Mouse (Mus musculus): ENCODE measurements at regions not wholly inside any gene's neighbourhood (a gene's known extent, or its start where the extent isn't known, plus 50 kb on each side); places are given as distances from the start of the nearest gene placed in this dataset.

DNA sequence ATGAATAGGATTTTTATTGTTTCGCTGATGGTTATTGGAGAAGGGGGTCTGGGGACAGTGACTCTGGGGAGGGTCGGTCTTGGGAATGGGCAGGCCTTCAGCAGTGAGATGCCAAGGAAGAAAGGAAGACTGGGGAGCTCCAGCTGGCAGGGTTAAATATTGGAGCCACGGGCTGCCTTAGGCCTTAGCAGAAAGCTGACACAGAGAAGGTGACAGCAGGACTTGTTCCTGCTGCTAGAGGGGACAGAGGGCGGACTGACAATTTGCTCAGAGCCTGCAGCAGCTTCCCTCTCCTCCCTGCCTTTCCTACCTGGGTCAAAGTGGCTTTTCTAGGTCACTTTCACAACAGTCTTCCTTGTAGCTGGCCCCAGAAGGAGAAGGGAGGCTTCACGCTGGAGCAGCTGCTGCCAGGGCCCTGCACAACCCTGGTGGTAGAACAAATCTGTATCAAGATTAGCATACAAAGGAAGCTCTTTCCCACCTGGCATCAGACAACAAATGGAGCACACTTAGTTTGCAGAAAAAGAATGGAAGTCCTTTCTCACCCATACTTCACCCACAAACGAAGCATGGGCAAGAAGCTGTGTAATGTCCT, 130.2 kb downstream of the Gadd45g start:
- WGBS: 73% methylated on average over 6 of the region's 6 CpGs
- Histone ChIP-seq H3K9me3 (replicated peaks) (peaks cover 5% of the 10 kb centered on the region), H3K27me3 (peaks cover 4% of the 10 kb centered on the region), H3K9ac (no peak overlapping the region), H3K27ac (no peak overlapping the region), H3K4me3 (no peak overlapping the region), H3K4me2 (replicated peaks) (no peak overlapping the region), H3K36me3 (no peaks in the 10 kb centered on the region), H3K4me1 (peaks cover 20% of the 10 kb centered on the region)
- no peak for ATAC-seq (ENCODE audit: low FRiP score)

DNA sequence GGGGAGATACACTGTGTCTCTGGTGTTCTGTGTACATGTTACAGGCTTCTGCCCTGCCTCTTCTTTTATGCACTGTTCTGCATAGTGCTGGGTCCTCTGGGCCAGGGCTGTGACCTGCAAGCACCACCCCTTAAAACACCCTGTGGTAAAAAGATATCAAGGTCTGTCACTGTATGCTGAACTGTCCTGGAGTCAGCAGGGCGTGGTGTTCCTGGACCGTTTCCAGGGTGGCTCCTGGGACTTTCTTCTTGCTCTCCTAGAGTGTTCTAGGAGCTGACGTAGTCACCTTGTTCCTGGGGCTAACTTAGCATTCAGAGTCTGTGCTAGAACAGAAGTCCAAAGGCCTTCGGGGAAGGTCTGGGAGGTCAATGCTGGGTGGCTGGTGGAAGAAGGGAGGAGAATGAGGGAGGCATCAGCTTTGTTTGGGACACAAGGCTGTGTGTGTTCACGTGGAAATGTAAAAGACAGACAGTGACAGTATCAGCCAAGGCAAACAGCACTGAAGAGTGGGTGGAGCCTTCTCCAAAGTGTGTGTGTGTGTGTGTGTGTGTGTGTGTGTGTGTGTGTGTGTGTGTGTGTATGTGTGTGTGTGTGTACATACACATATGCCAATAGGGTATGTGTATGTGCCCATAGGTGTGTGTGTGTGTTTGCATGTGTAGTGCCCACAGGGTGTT, 133.0 kb downstream of the Gadd45g start:
- peaks cover 4% of the 10 kb centered on the region for H3K27me3 ChIP-seq
- no peak overlapping the region for H3K4me3 ChIP-seq
- no peak overlapping the region for H3K9ac ChIP-seq
- no peak for ATAC-seq (ENCODE audit: low FRiP score)
- no peaks in the 10 kb centered on the region for H3K36me3 ChIP-seq
- no peak overlapping the region for H3K4me2 ChIP-seq (replicated peaks)
- H3K27ac ChIP-seq: no peak overlapping the region
- H3K4me1 ChIP-seq: peaks cover 20% of the 10 kb centered on the region
- WGBS: 71% methylated on average over 5 of the region's 5 CpGs
- peaks cover 5% of the 10 kb centered on the region for H3K9me3 ChIP-seq (replicated peaks)

GRCm38 (mm10) chr13:51980344-51980743, 133.9 kb downstream of the Gadd45g start:
- Histone ChIP-seq H3K27ac (no peak overlapping the region), H3K4me3 (no peak overlapping the region), H3K4me2 (replicated peaks) (no peak overlapping the region), H3K27me3 (no peaks in the 10 kb centered on the region; the same call in 1 of the 2 replicates), H3K36me3 (no peaks in the 10 kb centered on the region), H3K9ac (no peak overlapping the region), H3K4me1 (peaks cover 18% of the 10 kb centered on the region), H3K9me3 (replicated peaks) (peaks cover 5% of the 10 kb centered on the region)
- WGBS: 62% methylated on average over 1 of the region's 1 CpGs
- no peak for ATAC-seq (ENCODE audit: low FRiP score)

GRCm38 (mm10) chr13:51983002-51983401, 136.5 kb downstream of the Gadd45g start:
- no peaks in the 10 kb centered on the region for H3K36me3 ChIP-seq
- ATAC-seq (ENCODE audit: low FRiP score): no peak

DNA sequence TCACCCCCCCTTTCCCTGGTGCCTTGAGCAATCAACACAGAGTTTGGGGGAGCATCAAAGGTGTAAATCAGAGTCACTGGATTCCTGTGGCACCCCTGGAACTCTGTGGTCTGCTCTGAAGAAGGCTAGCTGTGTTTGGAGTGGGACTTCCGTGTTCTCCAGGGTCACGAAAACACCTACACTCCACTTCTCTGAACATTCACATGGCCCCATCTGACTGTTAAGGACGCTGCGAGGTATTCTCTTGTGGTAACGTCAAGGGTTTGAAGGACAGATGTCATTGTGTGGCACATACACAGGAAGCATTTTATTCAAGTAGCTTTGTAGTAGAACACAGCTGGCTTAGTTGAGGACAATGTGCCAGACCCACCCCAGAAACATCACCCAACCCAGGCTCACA, 137.1 kb downstream of the Gadd45g start:
- WGBS: 90% methylated on average over 5 of the region's 5 CpGs
- no peak for ATAC-seq (ENCODE audit: low FRiP score)

More at GRCm38 (mm10) chr13:51983002-51983401, 136.5 kb downstream of the Gadd45g start:
- no peak overlapping the region for H3K4me3 ChIP-seq
- 93% methylated on average over 8 of the region's 8 CpGs for WGBS
- no peak overlapping the region for H3K27ac ChIP-seq
- H3K4me1 ChIP-seq: 0 out of 2 replicates have a peak, but pooled peaks cover 3% of the 10 kb centered on the region
- H3K27me3 ChIP-seq: no peaks in the 10 kb centered on the region
- no peaks in the 10 kb centered on the region for H3K9me3 ChIP-seq (replicated peaks)
- no peak overlapping the region for H3K4me2 ChIP-seq (replicated peaks)
- no peak overlapping the region for H3K9ac ChIP-seq

GRCm38 (mm10) chr13:51991339-51991738, 144.9 kb downstream of the Gadd45g start:
- no peak overlapping the region for H3K9ac ChIP-seq
- WGBS: 84% methylated on average over 4 of the region's 4 CpGs
- no peaks in the 10 kb centered on the region for H3K36me3 ChIP-seq
- ATAC-seq (ENCODE audit: low FRiP score): no peak
- H3K4me3 ChIP-seq: no peak overlapping the region
- no peaks in the 10 kb centered on the region for H3K9me3 ChIP-seq (replicated peaks)
- H3K27ac ChIP-seq: no peak overlapping the region
- H3K4me1 ChIP-seq: no peaks in the 10 kb centered on the region
- no peaks in the 10 kb centered on the region for H3K27me3 ChIP-seq
- H3K4me2 ChIP-seq (replicated peaks): no peak overlapping the region

More for the DNA sequence above, 137.1 kb downstream of the Gadd45g start:
- Histone ChIP-seq H3K9me3 (replicated peaks) (no peaks in the 10 kb centered on the region), H3K27me3 (no peaks in the 10 kb centered on the region), H3K4me2 (replicated peaks) (no peak overlapping the region), H3K4me3 (no peak overlapping the region), H3K36me3 (no peaks in the 10 kb centered on the region), H3K4me1 (0 out of 2 replicates have a peak, but pooled peaks cover 3% of the 10 kb centered on the region), H3K27ac (no peak overlapping the region), H3K9ac (no peak overlapping the region)

- Histone ChIP-seq H3K4me2 (replicated peaks) (no peak overlapping the region), H3K4me1 (no peaks in the 10 kb centered on the region), H3K9me3 (replicated peaks) (no peaks in the 10 kb centered on the region), H3K9ac (no peak overlapping the region), H3K27ac (no peak overlapping the region), H3K36me3 (no peaks in the 10 kb centered on the region), H3K27me3 (no peaks in the 10 kb centered on the region), H3K4me3 (no peak overlapping the region)
- no peak for ATAC-seq (ENCODE audit: low FRiP score)
- 84% methylated on average over 6 of the region's 6 CpGs for WGBS
These were observed 146.4 kb downstream of the Gadd45g start for GRCm38 (mm10) chr13:51992878-51993277.

- 68% methylated on average over 4 of the region's 4 CpGs for WGBS
- Histone ChIP-seq H3K9me3 (replicated peaks) (no peaks in the 10 kb centered on the region), H3K27ac (no peak overlapping the region)
These were observed 149.7 kb downstream of the Gadd45g start for GRCm38 (mm10) chr13:51996163-51996562.

GRCm38 (mm10) chr13:51998542-51998941, 152.1 kb downstream of the Gadd45g start:
- no peak overlapping the region for H3K4me3 ChIP-seq
- ATAC-seq (ENCODE audit: low FRiP score): no peak
- WGBS: 92% methylated on average over 7 of the region's 7 CpGs

More at GRCm38 (mm10) chr13:51996163-51996562, 149.7 kb downstream of the Gadd45g start:
- no peak overlapping the region for H3K4me3 ChIP-seq
- no peaks in the 10 kb centered on the region for H3K36me3 ChIP-seq
- no peaks in the 10 kb centered on the region for H3K4me1 ChIP-seq
- no peaks in the 10 kb centered on the region for H3K27me3 ChIP-seq
- H3K9ac ChIP-seq: no peak overlapping the region
- no peak overlapping the region for H3K4me2 ChIP-seq (replicated peaks)
- no peak for ATAC-seq (ENCODE audit: low FRiP score)

GRCm38 (mm10) chr13:52001811-52002210, 155.3 kb downstream of the Gadd45g start:
- Histone ChIP-seq H3K9ac (no peak overlapping the region), H3K4me3 (no peak overlapping the region), H3K27me3 (no peaks in the 10 kb centered on the region), H3K4me1 (no peaks in the 10 kb centered on the region), H3K4me2 (replicated peaks) (no peak overlapping the region), H3K36me3 (no peaks in the 10 kb centered on the region), H3K27ac (no peak overlapping the region), H3K9me3 (replicated peaks) (no peaks in the 10 kb centered on the region)
- no peak for ATAC-seq (ENCODE audit: low FRiP score)
- WGBS: 68% methylated on average over 12 of the region's 12 CpGs

More at GRCm38 (mm10) chr13:51998542-51998941, 152.1 kb downstream of the Gadd45g start:
- H3K9me3 ChIP-seq (replicated peaks): no peaks in the 10 kb centered on the region
- no peaks in the 10 kb centered on the region for H3K36me3 ChIP-seq
- no peak overlapping the region for H3K9ac ChIP-seq
- H3K27me3 ChIP-seq: no peaks in the 10 kb centered on the region
- H3K4me1 ChIP-seq: no peaks in the 10 kb centered on the region
- no peak overlapping the region for H3K27ac ChIP-seq
- H3K4me2 ChIP-seq (replicated peaks): no peak overlapping the region

GRCm38 (mm10) chr13:52003946-52004539, 157.6 kb downstream of the Gadd45g start:
- H3K9ac ChIP-seq: no peak overlapping the region
- H3K27me3 ChIP-seq: peaks cover 2% of the 10 kb centered on the region; the same call in 1 of the 2 replicates
- H3K4me3 ChIP-seq: no peak overlapping the region
- H3K36me3 ChIP-seq: no peaks in the 10 kb centered on the region
- H3K27ac ChIP-seq: no peak overlapping the region
- no peaks in the 10 kb centered on the region for H3K4me1 ChIP-seq
- no peaks in the 10 kb centered on the region for H3K9me3 ChIP-seq (replicated peaks)
- WGBS: 80% methylated on average over 5 of the region's 5 CpGs
- ATAC-seq (ENCODE audit: low FRiP score): no peak
- no peak overlapping the region for H3K4me2 ChIP-seq (replicated peaks)

DNA sequence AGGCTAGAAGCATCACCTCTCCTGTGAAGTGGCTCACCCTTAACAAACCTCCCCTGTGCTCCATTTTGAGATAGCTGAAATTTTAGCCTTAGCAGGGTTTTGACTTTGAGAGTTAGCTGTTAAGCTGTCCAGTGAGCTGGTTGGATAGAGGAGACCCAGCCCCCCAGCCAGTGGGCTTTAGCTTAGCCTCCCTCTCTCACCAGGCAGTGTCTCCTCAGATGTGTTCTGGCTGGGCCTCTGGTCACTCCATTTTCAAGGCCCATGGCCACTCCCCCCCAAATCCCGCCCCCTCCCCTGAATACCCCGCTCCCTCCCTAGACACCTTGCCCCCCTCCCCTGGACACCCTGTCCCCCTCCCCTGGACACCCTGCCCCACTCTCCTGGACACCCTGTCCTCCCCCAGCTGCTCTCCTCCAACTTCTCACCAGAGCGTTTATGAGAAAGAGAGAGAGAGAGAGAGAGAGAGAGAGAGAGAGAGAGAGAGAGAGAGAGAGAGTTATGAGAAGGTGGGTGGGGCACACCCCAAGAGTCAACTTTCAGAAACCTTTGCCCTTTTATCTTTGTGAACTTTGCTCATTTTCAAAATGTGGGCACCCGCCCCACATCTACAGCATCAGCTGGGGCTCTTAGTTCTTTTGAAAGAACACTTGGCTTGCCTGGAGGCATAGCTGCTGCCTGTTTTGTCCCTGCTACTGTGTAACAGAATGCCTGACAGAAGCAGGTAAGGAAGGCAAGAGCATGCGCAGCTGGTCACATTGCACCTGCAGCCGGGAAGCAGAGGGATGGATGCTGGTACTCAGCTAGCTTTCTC, 161.3 kb downstream of the Gadd45g start:
- H3K27ac ChIP-seq: no peak overlapping the region
- no peaks in the 10 kb centered on the region for H3K4me1 ChIP-seq
- no peak overlapping the region for H3K4me2 ChIP-seq (replicated peaks)
- H3K4me3 ChIP-seq: no peak overlapping the region
- no peak for ATAC-seq (ENCODE audit: low FRiP score)
- WGBS: 73% methylated on average over 6 of the region's 6 CpGs
- H3K27me3 ChIP-seq: peaks cover 2% of the 10 kb centered on the region; the same call in 1 of the 2 replicates
- H3K36me3 ChIP-seq: no peaks in the 10 kb centered on the region
- no peak overlapping the region for H3K9ac ChIP-seq
- H3K9me3 ChIP-seq (replicated peaks): no peaks in the 10 kb centered on the region

Measured in hindbrain, embryonic 12.5 days (tissue).